ENCODE assay signal across 32 mouse cellular contexts in the genomic region with DNA sequence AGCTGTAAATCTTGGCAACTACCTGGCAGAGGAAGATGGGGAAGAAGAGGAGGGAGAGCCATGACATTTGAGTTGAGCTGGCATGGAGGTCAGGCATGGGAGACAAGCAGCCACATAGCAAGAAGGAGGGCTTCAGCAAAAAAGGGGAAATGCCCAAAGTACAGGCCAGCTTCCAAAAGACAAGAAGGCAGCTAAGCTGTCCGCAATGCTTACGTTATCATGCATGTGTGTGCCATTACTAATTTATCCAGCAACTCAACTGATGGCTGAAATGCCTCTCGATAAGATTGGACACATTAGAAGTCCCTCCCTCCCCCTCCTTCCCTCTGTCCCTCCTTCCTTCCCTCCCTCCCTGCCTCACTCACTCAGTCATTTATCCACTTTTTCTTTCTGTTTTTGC.
"Had no signal": no experiment of that assay in that cellular context is flagged by ENCODE, and none has a peak within 500 bp of the region (broad histone marks: within the 10 kb centered on the region; RNA-seq: fewer than 3 reads in every experiment).

No protein-coding gene starts in this region.

- DNase-seq: left cerebral cortex, postnatal 4 days; liver; liver, embryonic 13.5 days; liver, postnatal 0 days; lung, adult 18-20 months; lung, adult 2 months; lung, embryonic 14.5 days; lung, postnatal 10 days; lung, postnatal 14 days; lung, postnatal 36 days; lung, postnatal 4 days; midbrain, embryonic 14.5 days had no signal

- ATAC-seq: liver, embryonic 12.5 days; liver, postnatal 0 days; lung, postnatal 0 days; midbrain, embryonic 13.5 days; midbrain, embryonic 15.5 days; midbrain, embryonic 16.5 days had no signal

- H3K4me3 ChIP-seq: limb, embryonic 10.5 days; limb, embryonic 12.5 days; limb, embryonic 13.5 days; limb, embryonic 15.5 days; liver, embryonic 12.5 days; liver, embryonic 13.5 days; liver, embryonic 15.5 days; lung, embryonic 15.5 days; megakaryocyte, embryonic 14.5 days; midbrain, embryonic 10.5 days; midbrain, embryonic 12.5 days; midbrain, embryonic 13.5 days; midbrain, embryonic 15.5 days; myocyte; neural tube, embryonic 12.5 days had no signal

- H3K27me3 ChIP-seq: limb, embryonic 13.5 days; lung, embryonic 15.5 days; midbrain, embryonic 15.5 days had no signal

- H3K36me3 ChIP-seq: limb, embryonic 10.5 days; limb, embryonic 12.5 days; limb, embryonic 13.5 days; limb, embryonic 15.5 days; liver, embryonic 12.5 days; liver, embryonic 13.5 days; liver, embryonic 15.5 days; lung, embryonic 15.5 days; midbrain, embryonic 10.5 days; midbrain, embryonic 12.5 days; midbrain, embryonic 13.5 days; midbrain, embryonic 15.5 days; neural tube, embryonic 12.5 days had no signal

- H3K9me3 ChIP-seq: limb, embryonic 10.5 days; limb, embryonic 12.5 days; limb, embryonic 13.5 days; limb, embryonic 15.5 days; liver, embryonic 12.5 days; liver, embryonic 13.5 days; liver, embryonic 15.5 days; lung, embryonic 15.5 days; megakaryocyte, embryonic 14.5 days; midbrain, embryonic 10.5 days; midbrain, embryonic 12.5 days; midbrain, embryonic 13.5 days; midbrain, embryonic 15.5 days; neural tube, embryonic 12.5 days had no signal

- H3K4me2 ChIP-seq: limb, embryonic 12.5 days; limb, embryonic 13.5 days; limb, embryonic 15.5 days; liver, embryonic 11.5 days; liver, embryonic 12.5 days; liver, embryonic 13.5 days; liver, embryonic 15.5 days; lung, embryonic 14.5 days; lung, embryonic 15.5 days; midbrain, embryonic 11.5 days; midbrain, embryonic 12.5 days; midbrain, embryonic 13.5 days; midbrain, embryonic 15.5 days; neural tube, embryonic 12.5 days had no signal

- H3K27ac ChIP-seq: limb, embryonic 10.5 days; limb, embryonic 12.5 days; limb, embryonic 13.5 days; limb, embryonic 15.5 days; liver, embryonic 12.5 days; liver, embryonic 13.5 days; liver, embryonic 14.5 days; liver, embryonic 15.5 days; lung, embryonic 15.5 days; macrophage; midbrain, embryonic 10.5 days; midbrain, embryonic 12.5 days; midbrain, embryonic 13.5 days; midbrain, embryonic 15.5 days; neural tube, embryonic 12.5 days had no signal

- H3K9ac ChIP-seq: limb, embryonic 12.5 days; limb, embryonic 13.5 days; limb, embryonic 15.5 days; liver, embryonic 12.5 days; liver, embryonic 13.5 days; liver, embryonic 14.5 days; liver, embryonic 15.5 days; liver, postnatal 0 days; lung, embryonic 14.5 days; lung, embryonic 15.5 days; midbrain, embryonic 12.5 days; midbrain, embryonic 13.5 days; midbrain, embryonic 15.5 days; neural tube, embryonic 12.5 days had no signal

- H3K4me1 ChIP-seq: limb, embryonic 13.5 days; limb, embryonic 15.5 days; liver, embryonic 12.5 days; liver, embryonic 13.5 days; liver, embryonic 15.5 days; lung, embryonic 15.5 days; neural tube, embryonic 12.5 days had no signal
